Mouse (Mus musculus) limb, embryonic 15.5 days (tissue): ENCODE data around the gene Mfsd14a. TPM values are rescaled to one million over a fixed set of nuclear protein-coding genes. Genes with fewer than 3 reads are reported as not detected.

Experiments
- ATAC-seq: fragments of 200-750 bp; cut with Nextera tagmentation; 2 replicates; pipeline ENCODE4 v1.8.0; 2017; ENCODE audit warnings: low read depth, moderate TSS enrichment; ENCODE audit not compliant: insufficient number of reproducible peaks, low FRiP score, low TSS enrichment
- H3K27ac ChIP-seq: fragments of 300-500 bp; sonication (generic); 2 replicates; pipeline ENCODE4 v1.5.1; 2015; ENCODE audit warnings: moderate library complexity, mild to moderate bottlenecking, inconsistent platforms
- H3K27me3 ChIP-seq: fragments of 300-500 bp; sonication (generic); 2 replicates; pipeline ENCODE4 v1.6.1; 2015; ENCODE audit warnings: inconsistent platforms
- H3K36me3 ChIP-seq: fragments of 300-500 bp; sonication (generic); 2 replicates; pipeline ENCODE4 v1.6.1; 2015; ENCODE audit warnings: inconsistent platforms
- H3K4me1 ChIP-seq: fragments of 300-500 bp; sonication (generic); 2 replicates; pipeline ENCODE4 v1.6.1; 2015; ENCODE audit warnings: inconsistent platforms
- H3K4me2 ChIP-seq: fragments of 300-500 bp; sonication (generic); 2 replicates; pipeline ENCODE4 v1.6.1; 2015; ENCODE audit warnings: mild to moderate bottlenecking, inconsistent platforms
- H3K4me3 ChIP-seq: fragments of 300-500 bp; sonication (generic); 2 replicates; pipeline ENCODE4 v1.5.1; 2015; ENCODE audit warnings: mild to moderate bottlenecking, inconsistent platforms
- H3K9ac ChIP-seq: fragments of 300-500 bp; sonication (generic); 2 replicates; pipeline ENCODE4 v1.6.1; 2015; ENCODE audit warnings: inconsistent platforms
- H3K9me3 ChIP-seq: fragments of 300-500 bp; sonication (generic); 2 replicates; pipeline ENCODE4 v1.6.1; 2016; ENCODE audit warnings: inconsistent platforms
- WGBS: fragments of 180-500 bp; shearing (Covaris S2); methylation state at CpG from one replicate; pipeline ENCODE4 v1.1.7; 2015; 5-methylcytosine and 5-hydroxymethylcytosine counted together
- polyA plus RNA-seq: library from polyadenylated mRNA; unstranded; fragments of >200 nt; fragmentation: Nextera tagmentation; extraction: Ambion mirVana; gene quantifications from 2 replicates; pipeline ENCODE4 v1.2.1, GENCODE M21; 2015

The Mfsd14a gene
- polyA plus RNA-seq, 1 experiment from 2014 or later: 75.1 TPM

DNA sequence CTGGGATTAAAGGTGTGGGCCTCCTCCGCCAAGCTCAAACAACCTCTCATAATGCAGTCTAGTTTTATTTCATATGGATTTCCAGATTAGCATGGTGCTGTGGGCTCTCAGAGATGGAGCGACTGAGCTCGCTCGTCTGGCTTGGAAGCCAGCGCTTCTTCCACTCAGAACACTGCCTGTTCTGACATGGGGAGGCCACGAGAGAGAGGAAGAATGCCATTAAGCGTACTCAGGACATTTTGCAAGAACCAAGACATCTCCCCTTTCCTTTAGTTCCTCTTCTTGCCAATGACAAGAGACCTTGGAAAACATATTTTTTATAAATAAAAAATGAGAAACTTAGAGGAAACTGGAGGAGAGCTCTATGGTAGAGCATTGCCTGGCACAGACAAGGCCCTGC is 13.7 kb downstream of the Mfsd14a start:
- Histone ChIP-seq H3K4me2 (no peak overlapping the region), H3K27ac (no peak overlapping the region), H3K4me3 (no peak overlapping the region), H3K36me3 (peaks cover 51% of the 10 kb centered on the region), H3K27me3 (no peaks in the 10 kb centered on the region), H3K9ac (no peak overlapping the region), H3K9me3 (no peaks in the 10 kb centered on the region), H3K4me1 (0 out of 2 replicates have a peak, but pooled peaks cover 2% of the 10 kb centered on the region)
- ATAC-seq: no peak
- WGBS: 93% methylated on average over 7 of the region's 7 CpGs

DNA sequence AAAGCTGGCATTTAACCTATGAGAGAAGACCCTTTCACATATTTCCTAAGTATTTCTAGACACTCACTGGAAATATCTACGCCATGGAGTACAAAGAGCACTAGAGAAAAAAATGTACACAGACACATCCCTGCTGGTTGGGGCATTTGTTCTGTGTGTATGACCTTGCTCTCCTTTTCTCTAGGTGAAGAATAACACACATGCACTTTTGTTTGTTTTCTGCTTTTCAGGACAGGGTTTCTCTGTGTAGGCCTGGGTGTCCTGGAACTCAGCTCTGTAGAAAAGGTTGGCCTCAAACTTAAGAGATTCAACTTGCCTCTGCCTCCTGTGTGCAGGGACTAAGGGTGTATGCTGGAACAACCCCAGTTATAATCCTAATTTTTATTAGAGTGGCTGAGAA is 16.1 kb downstream of the Mfsd14a start:
- no peak for ATAC-seq
- Histone ChIP-seq H3K9me3 (no peaks in the 10 kb centered on the region), H3K4me2 (no peak overlapping the region), H3K9ac (no peak overlapping the region), H3K4me3 (no peak overlapping the region), H3K27me3 (no peaks in the 10 kb centered on the region), H3K4me1 (no peaks in the 10 kb centered on the region), H3K36me3 (peaks cover 71% of the 10 kb centered on the region), H3K27ac (no peak overlapping the region)
- 96% methylated on average over 1 of the region's 1 CpGs for WGBS

DNA sequence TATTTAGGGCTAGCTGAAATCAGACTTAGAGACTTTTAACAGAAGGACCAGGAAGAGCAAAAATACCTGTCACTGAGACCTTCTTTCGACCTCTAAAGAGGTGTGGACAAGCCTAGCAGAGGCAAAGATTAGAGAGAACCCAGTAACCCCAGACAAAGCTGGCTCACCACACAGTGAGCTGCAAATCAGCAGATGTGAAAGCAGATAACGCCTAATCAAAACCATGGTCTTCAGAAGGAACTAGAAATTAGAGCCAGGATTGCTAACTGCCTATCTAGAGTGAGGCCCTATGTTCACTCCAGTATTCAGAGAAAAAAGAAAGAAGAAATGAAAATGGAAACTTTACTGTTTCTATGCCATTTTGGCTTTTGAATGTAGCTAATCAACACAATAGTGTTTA is 20.1 kb downstream of the Mfsd14a start:
- Histone ChIP-seq H3K4me1 (no peaks in the 10 kb centered on the region), H3K27ac (no peak overlapping the region), H3K9ac (no peak overlapping the region), H3K4me3 (no peak overlapping the region), H3K36me3 (peaks cover 77% of the 10 kb centered on the region), H3K4me2 (no peak overlapping the region), H3K27me3 (no peaks in the 10 kb centered on the region), H3K9me3 (no peaks in the 10 kb centered on the region)
- whole genome bisulfite sequencing: 76% methylated on average over 2 of the region's 2 CpGs
- no peak for ATAC-seq

DNA sequence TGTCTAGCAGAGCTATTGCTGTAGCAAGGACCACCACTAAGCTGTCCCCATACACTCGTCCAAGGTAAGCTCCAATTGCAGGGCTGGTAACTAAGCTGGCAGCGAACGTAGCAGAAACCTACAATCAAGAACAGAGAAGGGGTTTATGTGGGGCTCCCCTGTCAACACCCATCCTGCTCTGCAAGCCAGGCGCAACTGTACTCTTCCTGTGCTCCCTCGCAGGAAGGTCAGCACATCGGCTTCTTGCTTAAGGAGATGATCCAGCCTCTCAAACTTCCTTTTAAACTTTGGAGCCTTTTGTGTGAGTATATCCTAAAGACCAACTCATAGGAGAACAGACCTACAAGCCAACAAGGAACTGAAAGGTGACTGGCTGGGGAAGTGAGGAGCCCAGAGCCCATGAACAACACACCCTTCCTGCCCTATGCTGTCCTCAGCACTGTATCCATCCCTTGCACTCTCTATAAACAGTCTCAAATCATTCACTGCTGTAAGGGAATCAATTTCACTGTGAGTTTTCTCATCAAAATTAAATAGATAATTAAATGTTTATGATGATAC is 20.6 kb downstream of the Mfsd14a start:
- Histone ChIP-seq H3K27me3 (no peaks in the 10 kb centered on the region), H3K4me2 (no peak overlapping the region), H3K36me3 (peaks cover 77% of the 10 kb centered on the region), H3K4me3 (no peak overlapping the region), H3K9me3 (no peaks in the 10 kb centered on the region), H3K9ac (no peak overlapping the region), H3K4me1 (no peaks in the 10 kb centered on the region), H3K27ac (no peak overlapping the region)
- 91% methylated on average over 6 of the region's 6 CpGs for WGBS
- no peak for ATAC-seq

DNA sequence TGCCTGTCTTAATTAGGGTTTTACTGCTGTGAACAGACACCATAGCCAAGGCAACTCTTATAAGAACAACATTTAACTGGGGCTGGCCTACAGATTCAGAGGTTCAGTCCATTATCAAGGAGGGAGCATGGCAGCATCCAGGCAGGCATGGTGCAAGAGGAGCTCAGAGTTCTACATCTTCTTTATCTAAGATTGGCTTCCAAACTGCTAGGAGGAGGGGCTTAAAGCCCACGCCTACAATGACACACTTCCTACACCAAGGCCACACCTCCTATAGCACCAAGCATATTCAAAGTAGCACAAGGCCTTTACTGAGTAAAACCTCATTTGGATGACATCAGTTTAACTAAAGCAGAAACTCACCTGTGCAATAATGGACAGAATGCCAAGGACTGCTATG is 22.5 kb downstream of the Mfsd14a start:
- Histone ChIP-seq H3K9me3 (no peaks in the 10 kb centered on the region), H3K4me1 (no peaks in the 10 kb centered on the region), H3K36me3 (peaks cover 76% of the 10 kb centered on the region), H3K4me2 (no peak overlapping the region), H3K4me3 (no peak overlapping the region), H3K27me3 (no peaks in the 10 kb centered on the region), H3K9ac (no peak overlapping the region), H3K27ac (no peak overlapping the region)
- no peak for ATAC-seq
- WGBS: 79% methylated on average over 1 of the region's 1 CpGs

DNA sequence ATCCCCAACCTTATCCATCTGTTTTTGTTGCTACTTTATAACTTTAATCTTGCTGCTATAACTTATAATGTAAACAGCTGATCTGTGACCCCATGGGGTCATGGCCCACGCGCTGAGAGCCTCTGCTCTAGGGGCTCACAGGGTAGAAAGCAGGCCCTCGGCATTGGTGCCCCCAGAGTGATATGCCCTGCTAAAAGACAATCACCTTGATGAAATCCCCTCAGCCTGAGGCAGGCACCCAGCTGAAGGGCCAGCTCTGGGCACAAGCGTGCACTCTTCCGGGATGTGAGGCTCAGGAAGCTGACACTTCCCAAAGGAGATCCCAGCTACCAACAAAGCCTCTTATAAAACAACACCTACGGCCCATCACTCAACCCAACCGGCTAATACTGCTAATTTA is 23.9 kb downstream of the Mfsd14a start:
- H3K36me3 ChIP-seq: peaks cover 82% of the 10 kb centered on the region
- 85% methylated on average over 7 of the region's 7 CpGs for WGBS

DNA sequence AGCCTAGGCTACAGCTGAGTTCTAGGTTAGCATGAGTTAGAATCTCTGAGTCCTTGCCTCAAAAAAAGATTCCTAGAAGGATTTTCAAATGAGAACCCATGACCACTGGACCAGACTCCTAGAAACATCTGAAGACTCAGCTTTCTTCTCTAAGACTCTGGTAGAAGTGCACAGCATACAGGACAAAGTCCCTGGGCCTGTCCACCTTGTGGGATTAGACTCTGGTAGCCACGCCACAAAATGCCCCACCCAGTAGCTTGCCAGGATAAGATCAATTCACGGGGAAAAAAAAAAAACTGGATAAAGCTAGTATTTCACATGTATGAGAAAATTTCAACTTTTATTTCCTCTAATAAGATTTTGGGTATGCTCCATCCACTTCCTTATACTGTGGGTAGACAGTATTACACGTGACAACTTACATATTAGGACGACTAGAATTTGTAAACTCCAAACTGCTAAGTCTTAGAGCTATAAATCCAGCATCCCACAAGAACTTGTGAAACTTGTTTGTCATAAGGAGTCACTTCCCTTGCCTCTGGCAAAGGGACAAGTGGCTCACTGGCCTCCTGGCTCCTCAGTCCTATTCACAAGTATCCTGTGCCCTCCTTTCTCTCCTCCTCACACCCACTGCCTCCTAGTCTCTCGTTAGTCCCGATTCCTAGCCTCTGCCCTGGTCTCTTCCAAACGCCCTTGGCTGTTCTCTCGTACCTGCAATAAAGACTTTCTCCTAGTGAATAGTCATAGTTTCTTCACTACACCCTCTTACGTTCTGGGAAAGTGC is 24.6 kb downstream of the Mfsd14a start:
- Histone ChIP-seq H3K27me3 (no peaks in the 10 kb centered on the region), H3K4me2 (no peak overlapping the region), H3K36me3 (peaks cover 79% of the 10 kb centered on the region), H3K4me1 (no peaks in the 10 kb centered on the region), H3K9me3 (no peaks in the 10 kb centered on the region), H3K4me3 (no peak overlapping the region), H3K9ac (no peak overlapping the region), H3K27ac (no peak overlapping the region)
- WGBS: 73% methylated on average over 9 of the region's 9 CpGs
- no peak for ATAC-seq

More for the DNA sequence above, 23.9 kb downstream of the Mfsd14a start:
- H3K27ac ChIP-seq: no peak overlapping the region
- ATAC-seq: no peak
- H3K27me3 ChIP-seq: no peaks in the 10 kb centered on the region
- H3K4me1 ChIP-seq: no peaks in the 10 kb centered on the region
- H3K4me3 ChIP-seq: no peak overlapping the region
- H3K9ac ChIP-seq: no peak overlapping the region
- H3K4me2 ChIP-seq: no peak overlapping the region
- no peaks in the 10 kb centered on the region for H3K9me3 ChIP-seq

DNA sequence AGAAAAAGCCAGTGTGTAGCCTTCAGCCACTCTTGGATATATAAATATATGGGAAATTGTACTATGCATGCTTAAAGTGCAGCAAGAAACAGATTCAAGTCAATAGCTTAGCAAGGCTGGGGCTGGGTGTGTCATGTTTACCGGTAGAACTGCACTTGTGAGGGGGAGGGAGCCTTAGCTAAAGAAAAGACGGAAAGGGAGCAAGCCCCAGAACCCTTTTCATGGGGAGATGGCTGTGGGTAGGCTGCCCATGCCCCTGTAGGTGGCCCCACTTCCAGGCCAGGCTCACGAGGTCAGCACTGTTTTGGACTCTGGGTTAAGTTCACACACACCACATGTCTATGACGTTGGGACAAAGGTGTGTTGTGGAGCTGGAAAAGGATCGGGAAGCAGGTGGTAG is 26.7 kb downstream of the Mfsd14a start:
- H3K4me3 ChIP-seq: no peak overlapping the region
- no peaks in the 10 kb centered on the region for H3K27me3 ChIP-seq
- no peaks in the 10 kb centered on the region for H3K4me1 ChIP-seq
- H3K27ac ChIP-seq: no peak overlapping the region
- peaks cover 70% of the 10 kb centered on the region for H3K36me3 ChIP-seq
- WGBS: 68% methylated on average over 5 of the region's 5 CpGs
- no peak overlapping the region for H3K4me2 ChIP-seq
- H3K9ac ChIP-seq: no peak overlapping the region
- no peak for ATAC-seq
- H3K9me3 ChIP-seq: no peaks in the 10 kb centered on the region

DNA sequence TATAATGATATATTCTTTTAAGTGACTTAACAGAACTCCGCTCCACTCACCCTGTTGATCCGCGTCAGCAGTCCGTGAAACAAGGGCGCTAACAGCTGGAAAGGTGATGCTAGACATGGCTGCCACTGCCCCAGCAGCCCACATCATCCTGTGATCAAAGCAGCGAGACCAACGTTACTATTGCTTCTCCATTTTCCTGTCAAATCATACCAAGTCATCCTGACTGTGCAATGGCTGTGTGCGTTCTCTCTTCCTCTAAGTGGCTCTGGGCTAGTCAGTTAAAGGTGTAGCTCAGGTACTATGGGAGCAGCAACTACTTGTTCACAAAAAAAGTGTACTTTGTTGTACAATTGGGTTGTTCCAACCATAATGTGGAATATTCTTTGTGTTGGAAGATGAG is 27.6 kb downstream of the Mfsd14a start:
- Histone ChIP-seq H3K27me3 (no peaks in the 10 kb centered on the region), H3K27ac (no peak overlapping the region), H3K4me2 (no peak overlapping the region), H3K9ac (no peak overlapping the region), H3K4me3 (no peak overlapping the region), H3K9me3 (no peaks in the 10 kb centered on the region), H3K36me3 (peaks cover 70% of the 10 kb centered on the region), H3K4me1 (no peaks in the 10 kb centered on the region)
- 92% methylated on average over 8 of the region's 8 CpGs for WGBS
- ATAC-seq: no peak

DNA sequence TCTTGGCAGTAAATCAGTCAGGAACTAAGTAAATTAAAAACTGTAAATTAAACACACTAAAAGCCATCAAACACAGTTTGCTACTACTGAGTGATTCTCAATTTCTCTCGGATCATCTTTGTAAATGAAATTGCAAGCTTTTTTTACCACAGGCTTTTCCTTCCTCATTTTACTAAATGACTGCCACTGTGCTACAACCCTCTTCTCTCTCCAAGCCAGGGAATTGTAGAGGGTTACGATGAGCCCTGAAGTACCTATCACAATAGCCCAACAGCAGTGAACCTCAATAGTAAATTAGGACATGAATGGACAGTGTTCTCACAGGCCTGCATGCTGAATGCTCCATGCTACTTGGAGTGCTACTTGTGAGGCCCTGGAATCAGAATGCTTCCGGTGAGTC is 28.4 kb downstream of the Mfsd14a start:
- Histone ChIP-seq H3K4me1 (no peaks in the 10 kb centered on the region), H3K9ac (no peak overlapping the region), H3K4me3 (no peak overlapping the region), H3K9me3 (no peaks in the 10 kb centered on the region), H3K27ac (no peak overlapping the region), H3K27me3 (no peaks in the 10 kb centered on the region), H3K4me2 (no peak overlapping the region), H3K36me3 (peaks cover 63% of the 10 kb centered on the region)
- no peak for ATAC-seq
- 89% methylated on average over 3 of the region's 3 CpGs for WGBS

DNA sequence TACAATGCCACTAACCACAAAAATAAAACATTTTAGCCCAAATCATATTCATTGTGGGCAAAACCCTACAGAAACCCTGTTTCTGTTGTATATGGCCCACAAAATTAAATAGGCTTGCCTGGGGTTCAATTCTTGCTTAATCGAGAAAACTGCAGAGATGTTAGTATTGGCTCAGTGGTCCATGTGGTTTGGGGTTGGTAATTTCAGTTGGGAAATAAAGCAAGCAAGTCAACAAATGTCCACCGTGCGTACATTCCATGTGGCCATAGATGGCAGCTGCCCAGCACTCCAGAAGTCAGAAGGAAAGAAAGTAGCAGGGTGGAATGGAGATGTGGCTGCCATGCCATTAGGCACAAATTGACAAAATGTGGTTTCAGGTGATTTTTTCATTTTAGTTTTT is 29.5 kb downstream of the Mfsd14a start:
- Histone ChIP-seq H3K4me1 (no peaks in the 10 kb centered on the region), H3K9ac (no peak overlapping the region), H3K4me2 (no peak overlapping the region), H3K4me3 (no peak overlapping the region), H3K27me3 (no peaks in the 10 kb centered on the region), H3K9me3 (no peaks in the 10 kb centered on the region), H3K36me3 (peaks cover 56% of the 10 kb centered on the region), H3K27ac (no peak overlapping the region)
- WGBS: 80% methylated on average over 3 of the region's 3 CpGs
- ATAC-seq: no peak

DNA sequence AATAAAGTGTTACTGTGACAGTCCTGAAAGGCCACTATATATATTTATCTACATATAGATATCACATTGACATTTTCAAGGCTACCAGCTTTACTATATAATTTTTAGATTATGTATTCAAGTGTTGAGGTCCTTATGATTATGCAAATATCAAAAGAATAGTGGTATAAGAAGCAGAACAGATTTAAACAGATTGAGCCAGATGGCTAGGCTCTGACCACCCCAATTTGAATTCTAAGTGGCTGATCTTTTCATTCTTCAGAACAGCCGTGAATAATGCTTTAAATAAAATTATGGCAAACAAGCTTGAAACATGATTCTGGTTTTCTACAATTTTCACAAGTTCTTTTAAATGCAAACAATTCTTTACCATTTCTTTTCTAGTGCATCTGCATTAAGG is 31.0 kb downstream of the Mfsd14a start:
- no peaks in the 10 kb centered on the region for H3K27me3 ChIP-seq
- peaks cover 53% of the 10 kb centered on the region for H3K36me3 ChIP-seq
- H3K9ac ChIP-seq: no peak overlapping the region
- no peak overlapping the region for H3K4me3 ChIP-seq
- WGBS: 79% methylated on average over 1 of the region's 1 CpGs
- no peak overlapping the region for H3K4me2 ChIP-seq
- no peak for ATAC-seq
- H3K27ac ChIP-seq: no peak overlapping the region
- H3K9me3 ChIP-seq: no peaks in the 10 kb centered on the region
- H3K4me1 ChIP-seq: no peaks in the 10 kb centered on the region
